Mouse (Mus musculus) adrenal gland, adult 8-10 months (tissue): Measurements from ENCODE around the gene Gm9837. TPM values are rescaled to one million over a fixed set of nuclear protein-coding genes. Genes with fewer than 3 reads are reported as not detected.
A peak's percentile ranks its signal among the peaks of the same experiment; 100 is the strongest.
"Not testable (repeated sequence)": the region's sequence is repeated elsewhere in the genome, so short reads cannot be mapped to it uniquely, and the experiment has no call there.

Source experiments
- DNase-seq: peaks from one replicate; pipeline ENCODE4 v3.0.0; 2022
- total RNA-seq, 4 experiments: library from RNA; stranded (reverse); gene quantifications; 2 replicates each; pipeline ENCODE4 v1.2.4; 2022

Gm9837 gene
- total RNA-seq, 4 experiments from 2014 or later = not detected

DNA sequence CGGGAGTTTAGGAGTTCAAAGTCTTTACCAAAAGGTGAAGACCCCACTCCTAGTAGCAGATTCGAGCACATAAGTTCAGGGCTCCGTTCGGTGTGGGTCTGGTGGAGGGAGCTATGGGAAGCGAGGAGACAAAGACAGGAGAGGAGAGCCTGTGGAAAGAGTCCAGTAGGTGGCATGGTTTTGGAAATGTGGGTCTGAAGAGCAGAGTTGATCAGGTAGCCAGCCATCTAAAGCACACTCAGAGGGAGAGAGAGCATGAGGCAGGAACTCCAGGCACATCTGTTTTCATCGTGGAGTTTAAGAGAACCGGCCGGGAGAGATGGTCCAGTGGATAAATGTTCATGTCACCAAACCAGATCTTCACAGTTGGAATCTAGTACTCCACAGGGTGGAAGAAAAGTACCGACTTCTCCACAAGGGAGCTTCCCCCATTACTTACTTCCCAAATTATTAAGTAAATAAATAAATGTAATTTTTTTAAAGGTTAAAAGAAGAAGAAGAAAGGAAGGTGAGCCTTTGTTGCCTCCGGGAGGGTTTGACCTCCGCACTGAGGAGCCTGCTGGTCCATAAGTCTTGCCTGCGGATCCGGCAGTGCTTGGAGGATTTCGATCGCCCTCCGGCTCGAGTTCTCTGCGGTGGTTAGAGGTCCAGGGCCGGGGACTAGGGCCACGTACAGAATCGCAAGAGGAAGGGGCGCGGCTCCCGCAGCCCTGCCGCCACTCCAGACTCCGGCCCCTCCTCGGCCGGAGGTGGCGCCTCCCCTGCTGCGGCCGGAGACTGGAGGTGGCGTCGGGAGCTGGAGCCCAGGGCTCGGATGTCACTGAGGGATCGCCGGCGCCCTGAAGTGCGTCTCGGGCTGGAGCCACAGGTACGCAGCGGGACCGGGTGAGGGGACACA, 13.6 kb downstream of the Gm9837 start, which contains the start of the genes Gm10447 and Shroom1:
Gm10447 (minus strand) TSS at position 637 of the 898 bp plus-strand sequence.
Shroom1 (plus strand) TSS at position 732 of the 898 bp plus-strand sequence.
- DNase-seq = no peak

DNA sequence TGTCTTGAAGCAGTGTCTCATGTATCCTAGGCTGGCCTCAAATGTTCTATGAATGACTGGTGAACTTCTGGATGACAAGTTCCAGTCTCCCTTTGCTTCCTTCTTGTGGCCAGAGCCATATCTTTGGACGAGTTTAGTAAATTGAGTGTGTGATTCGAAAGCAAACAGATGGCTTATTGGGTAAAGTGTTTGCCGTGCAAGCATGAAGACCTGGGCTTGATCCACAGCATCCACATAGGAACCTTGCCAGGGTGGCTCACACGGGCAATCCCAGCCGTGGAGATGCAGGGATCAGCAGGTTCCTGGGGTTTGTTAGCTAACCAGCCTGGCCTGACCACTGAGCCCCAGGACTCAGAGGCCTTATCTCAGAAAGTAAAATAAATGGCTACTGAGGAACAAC, 17.2 kb downstream of the Gm9837 start:
- no peak for DNase-seq

DNA sequence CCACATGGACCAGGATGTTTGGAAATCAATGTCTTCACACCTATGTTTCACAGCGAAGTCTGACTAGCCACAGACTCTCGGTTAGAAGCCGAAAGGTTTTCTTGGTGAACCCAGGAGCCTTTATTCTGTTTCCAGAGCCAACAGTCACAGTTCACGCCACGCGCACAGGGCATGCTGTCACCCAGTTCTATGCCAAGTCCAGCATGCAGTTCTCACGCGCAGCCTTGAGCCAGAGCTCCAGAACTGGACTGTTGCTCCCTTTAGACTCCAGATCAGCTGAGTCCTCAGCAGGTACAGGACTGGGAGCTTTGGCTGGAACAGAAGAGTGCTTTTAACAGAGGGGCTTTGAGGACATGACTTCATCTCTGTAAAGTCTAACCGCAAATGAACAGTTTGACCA, 17.9 kb downstream of the Gm9837 start:
- no peak for DNase-seq

GRCm38 (mm10) chr11:53451361-53451760, 18.9 kb downstream of the Gm9837 start:
- no peak for DNase-seq

- no peak for DNase-seq
Measured at GRCm38 (mm10) chr11:53450070-53450705, 20.1 kb downstream of the Gm9837 start.

- DNase-seq = no peak
Measured at GRCm38 (mm10) chr11:53448529-53448928, 21.8 kb downstream of the Gm9837 start.

- DNase-seq = no peak
Measured at GRCm38 (mm10) chr11:53447996-53448395, 22.3 kb downstream of the Gm9837 start.

DNA sequence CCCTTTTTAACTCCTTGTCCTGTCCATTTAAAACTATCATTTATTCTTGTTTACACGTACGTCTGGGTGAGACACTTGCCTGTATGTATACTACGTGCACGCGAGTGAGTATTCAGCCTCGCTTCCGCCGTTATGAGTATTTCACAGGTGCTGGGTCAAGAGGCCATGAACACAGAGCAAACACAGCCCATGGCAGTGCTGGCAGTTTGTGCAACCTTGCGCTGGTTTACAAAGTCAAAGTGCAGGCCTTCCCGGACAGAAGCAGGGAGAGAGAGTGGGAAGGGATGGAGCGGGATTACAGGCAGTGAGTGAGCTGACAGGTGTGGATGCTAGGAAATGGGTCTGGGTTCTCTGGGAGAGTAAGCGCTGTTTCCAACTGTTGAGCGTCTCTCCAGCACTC, 24.1 kb downstream of the Gm9837 start:
- DNase-seq = no peak

DNA sequence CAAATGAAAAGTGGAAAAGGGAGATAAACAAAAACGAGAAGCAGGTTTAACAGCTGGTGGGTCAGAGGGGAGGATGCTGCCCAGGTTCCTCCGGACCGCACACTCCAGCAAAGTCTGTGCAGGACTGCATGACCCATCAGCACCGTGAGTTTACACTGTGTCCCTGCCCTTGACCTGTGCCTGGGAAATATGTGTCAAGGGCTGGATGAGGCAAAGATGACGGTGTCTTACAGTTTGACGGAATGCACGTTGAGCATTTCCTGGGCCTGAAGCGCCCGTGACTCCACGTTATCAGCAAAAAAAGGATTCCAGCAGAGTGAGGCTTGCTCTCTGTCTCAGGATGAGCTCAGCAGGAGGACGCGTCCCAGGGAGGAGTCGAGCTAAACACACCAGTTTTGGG, 24.7 kb downstream of the Gm9837 start:
- DNase-seq = peak; percentile 64

DNA sequence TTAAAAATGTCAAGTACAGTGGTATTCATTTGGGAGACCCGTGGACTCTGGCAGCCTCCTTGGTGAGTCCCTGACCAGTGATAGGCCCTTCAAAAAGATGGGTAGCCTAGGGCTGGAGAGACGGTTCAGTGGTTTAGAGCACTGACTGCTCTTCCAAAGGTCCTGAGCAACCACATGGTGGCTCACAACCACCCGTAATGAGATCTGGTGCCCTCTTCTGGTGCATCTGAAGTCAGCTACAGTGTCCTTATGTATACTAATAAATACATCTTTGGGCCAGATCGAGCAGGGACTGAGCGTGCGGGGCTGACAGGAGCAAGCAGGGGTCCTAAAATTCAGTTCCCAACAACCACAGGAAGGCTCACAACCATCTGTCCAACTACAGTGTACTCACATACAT, 26.4 kb downstream of the Gm9837 start:
- DNase-seq = no peak

- no peak for DNase-seq
Measured at GRCm38 (mm10) chr11:53441921-53442320, 28.4 kb downstream of the Gm9837 start.

GRCm38 (mm10) chr11:53436338-53436737, 33.9 kb downstream of the Gm9837 start:
- DNase-seq = no peak

DNA sequence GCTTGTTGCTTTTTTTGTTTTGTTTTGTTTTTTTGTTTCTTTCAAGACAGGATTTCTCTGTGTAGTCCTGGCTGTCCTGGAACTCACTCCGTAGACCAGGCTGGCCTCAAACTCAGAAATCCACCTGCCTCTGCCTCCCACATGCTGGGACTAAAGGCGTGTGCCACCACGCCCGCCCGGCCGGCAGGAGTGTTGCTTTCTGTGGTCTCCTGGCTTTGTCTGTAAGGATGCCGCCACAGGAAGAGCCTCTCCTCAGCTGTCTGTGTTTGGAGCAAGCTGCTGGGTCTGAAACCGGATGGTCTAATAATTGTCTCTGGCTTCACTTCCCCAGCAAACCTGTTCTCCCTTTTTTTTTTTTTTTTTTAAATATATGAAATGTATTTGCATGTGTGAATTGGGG, 34.8 kb downstream of the Gm9837 start:
- no peak for DNase-seq

DNA sequence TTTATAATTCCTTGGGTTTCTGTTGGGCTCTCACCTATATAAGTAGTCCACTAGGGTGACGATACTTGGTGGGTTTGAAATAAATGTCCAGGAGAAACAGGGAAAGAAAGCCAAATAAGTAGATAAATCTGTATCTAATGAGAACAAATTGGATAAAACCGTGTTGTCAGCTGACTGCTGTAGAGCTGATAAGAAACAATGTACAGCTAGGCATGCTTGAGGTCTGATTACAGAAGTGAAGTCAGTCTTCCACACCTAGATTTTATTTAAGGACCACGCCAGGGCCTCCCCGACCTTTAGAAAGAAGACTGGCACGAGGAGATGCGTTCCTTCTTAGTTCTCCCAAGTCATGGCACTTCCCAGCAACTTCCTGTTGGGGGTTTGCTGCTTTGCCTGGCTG, 37.2 kb downstream of the Gm9837 start:
- DNase-seq = no peak

- peak; percentile 46 for DNase-seq
Measured at GRCm38 (mm10) chr11:53431347-53432056, 38.8 kb downstream of the Gm9837 start.

DNA sequence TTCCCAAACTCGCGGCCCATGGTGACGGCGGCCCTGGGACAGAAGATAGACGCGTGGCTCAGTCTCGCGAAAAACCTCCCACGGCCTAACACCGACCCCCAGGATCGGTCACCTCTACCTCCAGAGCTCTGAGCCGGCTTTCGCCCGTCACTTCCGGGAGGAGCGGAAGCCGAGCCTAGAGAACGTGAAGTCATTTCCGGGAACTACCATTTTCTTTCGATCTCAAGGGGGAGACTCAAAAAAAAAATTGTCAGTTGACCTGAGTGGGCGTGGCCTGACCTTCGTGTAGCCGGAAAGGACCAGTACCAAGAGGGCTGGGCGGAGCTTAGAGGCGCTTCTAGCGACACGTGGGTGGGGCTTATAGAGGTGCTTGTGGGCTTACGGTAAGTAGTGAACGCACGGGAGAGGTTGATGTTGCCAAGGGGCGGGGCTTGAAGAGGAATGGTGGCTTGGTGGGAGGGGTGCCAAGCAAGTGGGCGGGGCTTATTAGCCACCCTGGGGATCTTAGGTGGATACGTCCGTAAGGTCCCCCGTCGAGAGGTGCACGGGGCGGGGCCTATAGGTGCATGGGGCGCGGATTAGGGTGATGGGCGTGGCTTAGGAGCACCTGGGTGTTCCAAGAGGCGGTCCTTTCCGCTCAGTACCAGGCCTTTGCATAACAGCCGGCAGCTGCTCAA, 39.5 kb downstream of the Gm9837 start, which contains the start of the genes Uqcrq and Gdf9:
Uqcrq (minus strand) TSS at position 162 of the 677 bp plus-strand sequence.
Gdf9 (plus strand) TSS at position 354 of the 677 bp plus-strand sequence.
- DNase-seq = peak; percentile 100

- DNase-seq = peak; percentile 65
Measured at GRCm38 (mm10) chr11:53430300-53430669, 40.0 kb downstream of the Gm9837 start.

- no peak for DNase-seq
Measured at GRCm38 (mm10) chr11:53429182-53429581, 41.1 kb downstream of the Gm9837 start.

DNA sequence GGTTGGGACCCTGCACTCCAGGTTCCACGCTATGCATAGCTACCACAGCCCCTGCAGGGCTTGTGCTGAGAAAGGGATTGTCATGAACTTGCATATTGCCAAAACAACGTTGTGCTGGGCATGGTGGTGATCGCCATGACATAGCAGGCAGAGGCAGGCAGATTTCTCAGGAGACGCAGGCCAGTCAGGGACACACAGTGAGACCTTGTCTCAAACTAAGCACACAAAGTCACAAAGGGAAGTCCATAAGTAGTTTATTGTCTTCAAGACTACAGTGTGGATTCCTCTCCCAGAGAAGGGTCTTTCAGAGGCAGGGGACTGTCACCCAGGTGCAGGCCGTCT, 41.6 kb downstream of the Gm9837 start:
- no peak for DNase-seq

- DNase-seq = no peak
Measured at GRCm38 (mm10) chr11:53427993-53428715, 42.1 kb downstream of the Gm9837 start.

GRCm38 (mm10) chr11:53426914-53427313, 43.4 kb downstream of the Gm9837 start:
- not testable (repeated sequence) for DNase-seq
